Mouse (Mus musculus) neural tube, embryonic 13.5 days (tissue): Measurements from ENCODE around the gene Fbxo21. TPM values are rescaled to one million over a fixed set of nuclear protein-coding genes. Genes with fewer than 3 reads are reported as not detected.

Experiments used
- ATAC-seq: fragments of 200-750 bp; cut with Nextera tagmentation; 2 replicates; pipeline ENCODE4 v1.8.0; 2017; ENCODE audit warnings: low read depth, mild to moderate bottlenecking, moderate TSS enrichment, moderate library complexity
- H3K27ac ChIP-seq: fragments of 300-500 bp; sonication (generic); replicated peaks from 2 replicates; pipeline ENCODE4 v1.5.1; 2015; ENCODE audit warnings: moderate library complexity, mild to moderate bottlenecking, inconsistent platforms
- H3K27me3 ChIP-seq: fragments of 300-500 bp; sonication (generic); 2 replicates; pipeline ENCODE4 v1.6.1; 2015; ENCODE audit warnings: mild to moderate bottlenecking, inconsistent platforms
- H3K36me3 ChIP-seq: fragments of 300-500 bp; sonication (generic); 2 replicates; pipeline ENCODE4 v1.6.1; 2015; ENCODE audit warnings: mild to moderate bottlenecking, inconsistent platforms
- H3K4me1 ChIP-seq: fragments of 300-500 bp; sonication (generic); replicated peaks from 2 replicates; pipeline ENCODE4 v1.6.1; 2015; ENCODE audit warnings: inconsistent platforms
- H3K4me2 ChIP-seq: fragments of 300-500 bp; sonication (generic); 2 replicates; pipeline ENCODE4 v1.6.1; 2015; ENCODE audit warnings: inconsistent platforms, mild to moderate bottlenecking, moderate library complexity
- H3K4me3 ChIP-seq: fragments of 300-500 bp; sonication (generic); 2 replicates; pipeline ENCODE4 v1.5.1; 2015; ENCODE audit warnings: mild to moderate bottlenecking, inconsistent platforms
- H3K9ac ChIP-seq: fragments of 300-500 bp; sonication (generic); 2 replicates; pipeline ENCODE4 v1.6.1; 2015; ENCODE audit warnings: moderate library complexity, mild to moderate bottlenecking, inconsistent platforms
- H3K9me3 ChIP-seq: fragments of 300-500 bp; sonication (generic); 2 replicates; pipeline ENCODE4 v1.6.1; 2016; ENCODE audit warnings: inconsistent platforms
- WGBS: fragments of 180-500 bp; shearing (Covaris S2); methylation state at CpG from one replicate; pipeline ENCODE4 v1.1.7; 2015; 5-methylcytosine and 5-hydroxymethylcytosine counted together
- polyA plus RNA-seq: library from polyadenylated mRNA; unstranded; fragments of >200 nt; fragmentation: Nextera tagmentation; extraction: Ambion mirVana; gene quantifications from 2 replicates; pipeline ENCODE4 v1.2.1, GENCODE M21; 2015

Fbxo21 gene
- polyA plus RNA-seq, 1 experiment from 2014 or later: 133 TPM

DNA sequence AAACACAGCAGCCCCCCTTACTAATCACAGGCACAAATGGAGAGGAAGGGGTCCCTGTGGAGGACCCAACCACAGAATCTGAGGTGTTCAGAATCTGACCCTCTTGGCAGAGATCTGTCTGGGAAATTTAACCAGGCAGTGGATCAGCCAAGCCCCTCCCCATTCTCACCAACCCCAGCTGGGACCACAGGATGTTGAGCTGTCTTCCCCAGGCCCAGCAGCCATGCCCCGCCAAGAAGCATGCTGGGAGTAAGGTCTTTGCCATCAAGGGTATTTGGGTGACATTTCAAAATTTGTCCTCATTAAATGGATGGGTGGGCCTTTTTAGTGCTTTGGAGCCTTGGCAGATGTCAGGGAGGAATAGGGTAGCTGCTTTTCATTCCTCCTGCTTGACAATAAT, 22.1 kb upstream of the Fbxo21 start:
- H3K4me1 ChIP-seq: no peaks in the 10 kb centered on the region
- 83% methylated on average over 1 of the region's 1 CpGs for WGBS
- H3K4me2 ChIP-seq: no peak overlapping the region
- H3K36me3 ChIP-seq: no peaks in the 10 kb centered on the region
- no peak overlapping the region for H3K9ac ChIP-seq
- H3K4me3 ChIP-seq: no peak overlapping the region
- H3K9me3 ChIP-seq: no peaks in the 10 kb centered on the region
- H3K27ac ChIP-seq: no peak overlapping the region
- ATAC-seq: no peak
- no peaks in the 10 kb centered on the region for H3K27me3 ChIP-seq

DNA sequence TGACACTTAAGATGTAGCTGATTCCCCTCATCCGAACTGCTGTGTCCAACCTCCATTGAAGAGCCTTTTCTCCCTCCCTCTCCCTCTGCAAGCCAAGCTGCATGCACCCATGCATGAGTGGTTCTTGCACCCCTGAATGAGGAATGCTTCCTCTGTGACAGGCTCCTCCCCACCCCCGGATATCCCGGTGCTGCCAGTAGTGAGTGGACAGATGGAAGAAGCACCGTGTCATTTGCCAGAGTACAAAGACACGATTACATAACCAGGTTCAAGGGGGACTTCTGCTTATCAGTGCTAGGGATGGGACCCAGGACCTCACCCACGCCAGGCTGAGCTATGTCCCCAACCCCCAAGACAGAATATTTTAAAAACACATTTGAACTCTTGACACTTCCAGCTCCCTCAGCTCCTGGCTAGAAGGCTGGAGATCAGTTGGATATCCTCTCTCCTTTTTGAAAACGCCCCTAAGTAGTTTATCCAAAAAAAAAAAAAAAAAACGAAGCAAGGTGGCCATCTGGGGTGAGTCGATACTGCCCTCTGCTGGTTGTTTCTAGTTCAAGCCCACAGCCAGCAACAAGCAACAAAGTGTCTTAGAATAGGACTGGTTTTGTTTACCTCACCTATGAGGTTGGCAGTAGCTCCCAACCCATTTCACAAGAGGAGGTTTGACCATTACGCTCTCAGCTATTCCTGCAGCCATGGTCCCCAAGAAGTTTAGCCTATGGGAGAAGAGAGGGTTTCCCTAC, 20.7 kb upstream of the Fbxo21 start:
- no peak overlapping the region for H3K9ac ChIP-seq
- no peak for ATAC-seq
- no peak overlapping the region for H3K4me3 ChIP-seq
- H3K9me3 ChIP-seq: no peaks in the 10 kb centered on the region
- 43% methylated on average over 10 of the region's 10 CpGs for WGBS
- no peaks in the 10 kb centered on the region for H3K36me3 ChIP-seq
- H3K4me2 ChIP-seq: no peak overlapping the region
- no peak overlapping the region for H3K27ac ChIP-seq
- no peaks in the 10 kb centered on the region for H3K4me1 ChIP-seq
- H3K27me3 ChIP-seq: no peaks in the 10 kb centered on the region

DNA sequence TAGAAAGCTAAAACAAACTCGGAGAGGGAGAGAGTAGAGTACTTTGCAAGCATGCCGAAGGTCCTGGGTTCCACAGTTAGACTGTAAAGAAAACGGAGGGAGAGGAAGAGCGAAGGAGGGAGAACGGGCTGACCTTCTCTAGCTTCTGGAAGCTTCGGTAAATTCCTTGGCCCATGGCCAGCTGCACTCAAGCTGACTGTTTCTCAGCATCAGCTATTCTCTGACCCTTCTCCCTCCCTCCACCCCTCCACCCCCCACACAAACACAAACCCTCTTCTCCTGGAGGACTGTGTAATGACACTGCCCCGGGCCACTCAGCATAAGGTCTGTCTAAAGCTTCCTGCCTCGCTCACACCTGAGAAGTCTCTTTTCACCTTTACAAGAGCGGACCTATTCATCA, 11.8 kb upstream of the Fbxo21 start:
- no peaks in the 10 kb centered on the region for H3K4me1 ChIP-seq
- H3K9me3 ChIP-seq: no peaks in the 10 kb centered on the region
- no peak overlapping the region for H3K4me3 ChIP-seq
- H3K4me2 ChIP-seq: no peak overlapping the region
- H3K27me3 ChIP-seq: no peaks in the 10 kb centered on the region
- no peak for ATAC-seq
- no peak overlapping the region for H3K9ac ChIP-seq
- no peaks in the 10 kb centered on the region for H3K36me3 ChIP-seq
- 54% methylated on average over 9 of the region's 9 CpGs for WGBS
- H3K27ac ChIP-seq: no peak overlapping the region

DNA sequence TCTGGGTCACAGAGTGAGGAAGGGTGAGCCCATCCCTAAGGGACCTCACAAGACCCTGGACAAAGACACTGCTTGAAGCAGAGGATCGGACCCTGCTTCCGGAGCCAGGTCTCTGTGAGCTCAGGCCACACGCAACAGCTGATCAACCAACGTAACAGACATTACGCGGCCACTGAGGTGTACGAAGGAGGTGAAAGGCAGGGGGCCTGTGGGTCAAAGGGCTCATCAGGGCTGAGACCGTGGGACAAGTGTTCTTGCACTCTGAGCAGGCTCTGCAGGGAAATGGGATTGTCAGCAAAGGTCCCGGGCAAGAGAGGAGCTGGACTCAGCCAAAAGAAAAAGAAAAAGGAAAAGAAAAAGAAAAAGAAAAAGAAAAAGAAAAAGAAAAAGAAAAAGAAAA, 9.6 kb upstream of the Fbxo21 start:
- no peaks in the 10 kb centered on the region for H3K9me3 ChIP-seq
- no peak for ATAC-seq
- no peak overlapping the region for H3K4me3 ChIP-seq
- no peak overlapping the region for H3K27ac ChIP-seq
- no peak overlapping the region for H3K9ac ChIP-seq
- H3K27me3 ChIP-seq: no peaks in the 10 kb centered on the region
- no peak overlapping the region for H3K4me2 ChIP-seq
- no peaks in the 10 kb centered on the region for H3K36me3 ChIP-seq
- H3K4me1 ChIP-seq: no peaks in the 10 kb centered on the region
- WGBS: 71% methylated on average over 9 of the region's 9 CpGs

DNA sequence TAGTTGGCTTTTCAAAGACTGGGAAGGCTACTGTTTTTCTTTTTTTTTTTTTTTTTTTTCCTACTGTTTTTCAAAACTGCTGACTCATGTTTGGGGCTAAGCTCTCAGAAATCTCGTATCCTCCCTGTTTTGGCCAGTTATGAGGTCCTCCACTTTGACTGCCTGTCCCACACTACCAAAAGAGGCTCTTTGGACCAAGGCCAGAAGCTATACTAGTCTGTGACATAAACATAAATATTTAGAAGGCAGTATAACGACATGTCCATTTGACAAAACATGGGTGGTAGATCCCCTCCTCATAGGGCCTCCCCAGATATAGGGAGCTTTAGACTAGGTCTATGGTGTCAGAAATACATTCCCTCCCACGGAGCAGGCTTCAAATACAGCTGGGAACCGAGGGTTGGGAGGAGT, 8.9 kb upstream of the Fbxo21 start:
- Histone ChIP-seq H3K4me1 (no peaks in the 10 kb centered on the region), H3K27ac (no peak overlapping the region), H3K4me2 (no peak overlapping the region), H3K4me3 (no peak overlapping the region), H3K36me3 (no peaks in the 10 kb centered on the region), H3K27me3 (no peaks in the 10 kb centered on the region), H3K9me3 (no peaks in the 10 kb centered on the region), H3K9ac (no peak overlapping the region)
- WGBS: 66% methylated on average over 4 of the region's 4 CpGs
- ATAC-seq: no peak

DNA sequence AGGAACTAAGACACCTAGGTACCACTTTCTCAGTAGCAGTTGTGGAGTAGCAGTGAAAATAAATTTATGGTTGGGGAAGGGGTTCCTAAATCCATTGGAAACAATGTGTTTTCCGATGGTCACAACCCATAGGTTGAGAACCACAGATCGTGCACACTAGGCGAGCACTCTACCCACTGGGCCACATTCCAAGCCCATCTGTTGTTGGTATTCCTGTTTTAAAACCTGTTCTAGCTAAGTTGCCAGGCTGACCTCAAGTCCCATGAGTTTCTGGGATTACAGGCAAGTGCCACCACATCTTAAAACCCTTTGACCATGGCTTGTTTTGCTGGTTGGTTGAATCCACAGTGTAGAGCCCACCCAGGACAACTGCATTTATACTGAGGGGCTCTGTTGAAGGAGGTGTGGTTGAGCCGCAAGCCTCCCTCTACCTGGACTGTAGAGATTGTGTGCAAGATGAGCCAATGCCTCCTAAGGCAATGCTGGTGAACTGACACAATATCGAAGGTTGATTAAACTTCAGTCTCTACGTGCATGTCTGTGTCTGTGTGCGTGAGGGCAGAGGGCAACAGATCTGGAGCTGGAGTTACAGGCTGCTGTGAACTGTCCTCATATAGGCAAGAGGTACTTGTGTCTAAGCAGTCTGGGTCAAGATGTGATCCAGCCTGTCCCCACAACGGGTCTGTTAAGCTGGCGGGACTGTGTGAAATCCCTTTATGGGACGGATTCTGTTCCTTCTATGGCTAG, 6.7 kb upstream of the Fbxo21 start:
- Histone ChIP-seq H3K4me2 (no peak overlapping the region), H3K27me3 (no peaks in the 10 kb centered on the region), H3K9ac (no peak overlapping the region), H3K27ac (no peak overlapping the region), H3K4me3 (no peak overlapping the region), H3K4me1 (no peaks in the 10 kb centered on the region), H3K9me3 (no peaks in the 10 kb centered on the region), H3K36me3 (no peaks in the 10 kb centered on the region)
- 91% methylated on average over 10 of the region's 10 CpGs for WGBS
- no peak for ATAC-seq

DNA sequence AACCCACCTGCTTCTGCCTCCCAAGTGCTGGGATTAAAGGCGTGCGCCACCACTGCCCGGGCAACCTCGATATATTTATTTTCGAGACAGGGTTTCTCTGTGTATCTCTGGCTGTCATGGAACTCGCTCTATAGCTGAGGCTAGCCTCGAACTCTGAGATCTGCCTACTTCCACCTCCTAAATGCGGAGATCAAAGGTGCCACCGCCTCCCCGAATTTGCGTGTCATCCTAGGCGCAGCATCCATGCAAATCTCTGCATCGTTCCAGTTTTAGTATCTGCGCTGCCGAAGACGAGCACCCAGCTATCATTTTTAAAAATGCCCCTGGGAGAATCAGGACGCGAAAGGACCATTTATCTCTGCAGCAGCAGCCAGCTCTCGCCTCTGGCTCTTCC, 270 bp upstream of the Fbxo21 start:
- ATAC-seq: peak; percentile 37
- 23% methylated on average over 19 of the region's 19 CpGs for WGBS

DNA sequence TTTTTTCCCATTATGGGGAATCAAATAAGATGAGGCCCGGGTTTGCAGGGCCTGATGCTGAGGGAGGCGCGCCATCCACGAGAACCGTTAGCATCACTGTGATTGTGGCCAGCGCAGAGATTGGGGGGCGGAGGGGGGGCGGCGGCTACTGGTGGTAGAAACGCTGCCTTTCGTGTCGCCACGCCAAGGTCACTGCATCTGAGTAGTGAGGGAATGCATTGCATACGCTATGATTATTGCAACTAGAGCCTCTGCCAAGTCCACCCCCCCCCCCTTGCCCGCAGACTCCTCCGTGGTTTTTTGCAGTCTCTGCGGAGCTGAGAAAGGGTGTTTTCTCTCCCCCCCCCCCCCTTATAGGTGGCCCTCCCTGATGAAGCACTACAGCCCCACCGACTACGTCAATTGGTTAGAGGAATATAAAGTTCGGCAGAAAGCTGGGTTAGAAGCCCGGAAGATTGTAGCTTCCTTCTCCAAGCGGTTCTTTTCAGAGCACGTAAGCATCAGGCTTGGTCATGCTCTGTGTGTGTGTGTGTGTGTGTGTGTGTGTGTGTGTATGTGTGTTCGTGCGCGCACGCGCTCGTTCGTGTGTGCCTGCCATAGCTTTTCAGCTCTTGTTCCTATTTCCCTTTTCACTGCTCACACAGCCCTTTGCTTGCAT, 1.1 kb downstream of the Fbxo21 start:
- H3K4me3 ChIP-seq: peak overlapping the region; percentile 96
- peak overlapping the region; percentile 91 for H3K27ac ChIP-seq
- H3K36me3 ChIP-seq: peaks cover 33% of the 10 kb centered on the region
- WGBS: 4% methylated on average over 29 of the region's 30 CpGs
- peak overlapping the region; percentile 75 for H3K4me2 ChIP-seq
- 0 out of 2 replicates have a peak, but pooled peaks have one; percentile 19 for ATAC-seq
- H3K9me3 ChIP-seq: no peaks in the 10 kb centered on the region
- H3K4me1 ChIP-seq: peaks cover 36% of the 10 kb centered on the region
- peak overlapping the region; percentile 98 for H3K9ac ChIP-seq
- no peaks in the 10 kb centered on the region for H3K27me3 ChIP-seq

More for the DNA sequence above, 270 bp upstream of the Fbxo21 start:
- Histone ChIP-seq H3K4me1 (peaks cover 32% of the 10 kb centered on the region), H3K4me2 (peak overlapping the region; percentile 75), H3K9me3 (no peaks in the 10 kb centered on the region), H3K4me3 (peak overlapping the region; percentile 96), H3K27me3 (no peaks in the 10 kb centered on the region), H3K27ac (0 out of 2 replicates have a peak overlapping the region, but pooled peaks have one; percentile 24), H3K36me3 (peaks cover 21% of the 10 kb centered on the region), H3K9ac (0 out of 2 replicates have a peak overlapping the region, but pooled peaks have one; percentile 52)

DNA sequence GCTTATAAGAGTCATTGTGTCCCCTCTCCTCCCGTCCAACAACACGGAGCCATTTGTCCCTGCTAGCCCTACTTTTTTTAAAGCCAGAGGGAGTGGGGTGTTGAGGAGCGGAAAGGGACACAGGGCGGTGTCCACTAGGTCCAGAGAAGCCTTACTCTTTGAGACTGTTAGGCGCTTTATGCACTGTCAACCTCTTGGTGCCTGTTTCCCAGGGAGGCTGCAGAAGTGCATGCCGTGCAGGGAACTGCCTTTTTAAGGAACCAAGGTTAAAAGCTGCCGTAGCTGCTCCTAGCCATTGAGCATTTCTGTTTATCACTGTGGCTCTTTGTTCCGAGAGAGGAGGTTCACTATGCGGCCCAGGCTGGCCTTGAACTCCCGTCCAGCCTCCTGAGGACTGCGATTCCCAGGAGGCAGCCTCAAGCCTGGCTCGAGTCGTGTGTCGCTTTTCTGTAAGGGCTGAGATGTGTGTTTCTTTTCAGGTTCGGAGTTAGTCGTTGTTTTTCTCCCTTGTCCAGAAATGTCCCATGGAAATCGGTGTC, 1.7 kb downstream of the Fbxo21 start:
- Histone ChIP-seq H3K9ac (peak overlapping the region; percentile 98), H3K36me3 (peaks cover 39% of the 10 kb centered on the region), H3K9me3 (no peaks in the 10 kb centered on the region), H3K4me3 (peak overlapping the region; percentile 96), H3K4me2 (peak overlapping the region; percentile 75), H3K4me1 (peaks cover 36% of the 10 kb centered on the region), H3K27me3 (no peaks in the 10 kb centered on the region), H3K27ac (peak overlapping the region; percentile 91)
- WGBS: 39% methylated on average over 17 of the region's 17 CpGs
- no peak for ATAC-seq

DNA sequence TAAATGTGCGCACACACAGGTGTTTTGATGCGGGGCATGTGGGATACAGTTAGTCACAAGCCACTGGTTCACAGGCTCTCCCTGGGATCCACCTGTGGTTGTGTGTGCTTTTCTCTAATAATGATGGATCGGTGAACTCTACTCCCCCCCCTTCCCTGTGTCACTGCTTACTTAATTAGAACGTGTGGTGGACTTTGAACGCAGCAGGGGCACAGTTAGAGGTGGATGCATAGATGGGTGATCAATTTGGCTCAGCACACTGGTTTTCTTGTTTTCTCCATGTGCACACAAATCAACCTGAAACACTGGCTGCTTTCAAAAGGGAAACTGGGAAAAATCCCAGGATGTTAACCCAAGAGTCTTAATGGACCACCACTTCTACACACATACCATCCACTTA, 2.6 kb downstream of the Fbxo21 start:
- Histone ChIP-seq H3K4me3 (peak overlapping the region; percentile 96), H3K36me3 (peaks cover 48% of the 10 kb centered on the region)

DNA sequence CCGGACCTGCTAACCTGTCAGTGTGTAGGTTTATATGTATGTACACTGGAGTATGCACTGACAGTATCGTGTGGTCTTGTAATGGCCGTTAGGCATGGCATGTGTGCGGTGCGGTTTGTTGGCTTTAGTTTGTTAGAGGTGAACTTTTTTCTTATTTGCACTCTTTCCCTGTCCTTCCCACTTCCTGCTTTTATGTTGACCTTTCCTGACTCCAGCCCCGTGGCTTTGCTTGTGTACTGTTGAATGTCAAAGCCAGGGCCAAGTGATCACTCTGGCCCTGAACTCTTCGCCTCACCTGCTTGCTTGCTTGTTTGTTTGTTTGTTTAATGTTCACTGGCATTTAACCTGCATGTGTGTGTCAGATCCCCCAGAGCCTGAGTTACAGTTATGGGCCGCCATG, 4.4 kb downstream of the Fbxo21 start:
- H3K4me2 ChIP-seq: no peak overlapping the region
- no peak overlapping the region for H3K27ac ChIP-seq
- H3K9ac ChIP-seq: no peak overlapping the region
- WGBS: 93% methylated on average over 8 of the region's 8 CpGs
- no peak for ATAC-seq
- H3K4me1 ChIP-seq: peaks cover 47% of the 10 kb centered on the region
- H3K4me3 ChIP-seq: no peak overlapping the region
- H3K27me3 ChIP-seq: no peaks in the 10 kb centered on the region
- no peaks in the 10 kb centered on the region for H3K9me3 ChIP-seq
- peaks cover 63% of the 10 kb centered on the region for H3K36me3 ChIP-seq

More for the DNA sequence above, 2.6 kb downstream of the Fbxo21 start:
- 55% methylated on average over 5 of the region's 5 CpGs for WGBS
- Histone ChIP-seq H3K4me2 (peak overlapping the region; percentile 75), H3K4me1 (peaks cover 44% of the 10 kb centered on the region), H3K27ac (0 out of 2 replicates have a peak overlapping the region, but pooled peaks have one; percentile 9), H3K9me3 (no peaks in the 10 kb centered on the region), H3K9ac (peak overlapping the region; percentile 98; the same call in 1 of the 2 replicates), H3K27me3 (no peaks in the 10 kb centered on the region)
- no peak for ATAC-seq

DNA sequence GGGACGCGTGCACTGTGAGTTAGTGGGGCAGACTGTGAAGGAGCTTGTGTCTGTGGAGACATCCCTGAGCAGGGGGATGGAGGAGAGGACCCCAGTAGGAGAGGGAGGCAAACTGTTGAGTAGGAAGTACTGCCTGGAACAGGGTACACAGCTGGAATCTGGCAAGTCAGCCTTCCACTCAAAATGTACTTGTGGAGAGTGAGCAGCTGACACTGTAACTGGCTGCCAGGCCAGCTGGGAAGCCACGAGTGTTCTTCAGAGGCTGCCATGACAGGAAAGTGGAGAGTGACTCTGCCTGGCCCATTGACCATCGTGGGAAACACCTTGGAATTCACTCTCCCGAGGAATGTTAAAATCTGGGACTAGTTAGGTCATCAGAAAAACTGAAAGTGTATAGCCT, 5.4 kb downstream of the Fbxo21 start:
- Histone ChIP-seq H3K9me3 (no peaks in the 10 kb centered on the region), H3K4me1 (peaks cover 47% of the 10 kb centered on the region), H3K27ac (no peak overlapping the region), H3K4me2 (no peak overlapping the region), H3K4me3 (no peak overlapping the region), H3K27me3 (no peaks in the 10 kb centered on the region), H3K9ac (no peak overlapping the region), H3K36me3 (peaks cover 73% of the 10 kb centered on the region)
- no peak for ATAC-seq
- 93% methylated on average over 5 of the region's 5 CpGs for WGBS
